Mouse (Mus musculus): ENCODE data around the gene Epn3. TPM values are rescaled to one million over a fixed set of nuclear protein-coding genes. Genes with fewer than 3 reads are reported as not detected.

Epn3 gene
- polyA plus RNA-seq, 1 experiment = 0.05 TPM

DNA sequence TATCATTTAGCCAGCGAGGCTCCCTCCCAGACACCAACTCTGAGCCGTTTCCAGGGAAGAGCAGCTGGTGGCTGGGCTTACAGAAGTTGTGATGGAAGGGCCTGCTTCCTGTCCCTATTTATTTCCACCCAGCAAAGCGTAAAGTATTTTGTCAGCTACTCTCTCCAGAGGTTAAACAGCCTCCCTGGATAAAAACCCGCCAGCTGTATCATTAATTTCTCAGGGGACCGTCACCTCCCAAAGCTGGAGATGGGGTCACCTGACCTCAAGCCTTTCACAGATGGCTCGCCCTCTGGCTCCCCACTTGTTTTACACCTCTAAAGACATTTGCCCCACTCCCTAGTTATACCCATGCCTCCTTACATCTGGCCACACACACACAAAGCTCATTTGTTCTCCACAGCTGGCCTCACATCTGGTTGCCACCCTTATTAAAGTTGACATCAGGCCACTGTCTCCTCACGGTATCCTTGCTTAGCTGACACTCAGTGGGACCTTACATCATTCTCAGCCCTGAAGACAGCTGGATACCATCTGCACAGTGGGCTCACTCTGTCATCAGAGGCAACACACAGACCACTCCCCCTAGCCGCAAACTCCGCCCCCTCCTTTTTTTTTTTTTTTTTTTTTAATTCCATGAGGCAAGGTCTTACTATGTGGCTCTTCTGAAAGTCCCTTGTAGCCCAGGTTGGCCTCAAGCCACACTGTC, 26.6 kb upstream of the Epn3 start:
- Histone ChIP-seq H3K36me3 (ENCODE audit: control insufficient read depth, insufficient read depth) (no peaks in the 10 kb centered on the region), H3K4me2 (ENCODE audit: low read depth) (peak overlapping the region; percentile 21)

GRCm38 (mm10) chr11:94521219-94521843, 21.6 kb upstream of the Epn3 start, which contains the start of gene Mycbpap:
Gene Mycbpap (minus strand): TSS chr11:94521742.
- H3K4me2 ChIP-seq (ENCODE audit: low read depth) = no peak within 1 kb of the TSS
- peaks cover 10% of the 10 kb centered on the region for H3K27me3 ChIP-seq (ENCODE audit: control insufficient read depth, insufficient read depth, insufficient read length)
- no peak within 1 kb of the TSS for H3K4me3 ChIP-seq
- H3ac ChIP-seq (ENCODE audit: control insufficient read depth, insufficient read length) = no peak within 1 kb of the TSS
- H3K36me3 ChIP-seq (ENCODE audit: control insufficient read depth, insufficient read depth) = no peaks in the 10 kb centered on the region
- TF ChIP-seq MYOG (IDR thresholded peaks at IDR 0.05; ENCODE audit: control insufficient read depth in 1 of 3, insufficient read depth in 1 of 3, insufficient read length in 2 of 3, low read depth in 2 of 3) = no peak
- H3K79me2 ChIP-seq (ENCODE audit: control insufficient read depth, insufficient read depth) = no peaks in the 10 kb centered on the region

More for the DNA sequence above, 26.6 kb upstream of the Epn3 start:
- Histone ChIP-seq H3K27me3 (ENCODE audit: control insufficient read depth, insufficient read depth, insufficient read length) (peaks cover 4% of the 10 kb centered on the region), H3ac (ENCODE audit: control insufficient read depth, insufficient read length) (no peak overlapping the region), H3K79me2 (ENCODE audit: control insufficient read depth, insufficient read depth) (no peaks in the 10 kb centered on the region), H3K4me3 (no peak overlapping the region)
- TF ChIP-seq SRF (IDR thresholded peaks at IDR 0.05; ENCODE audit: control insufficient read depth, insufficient read length, low read depth) (no peak), MYOG (IDR thresholded peaks at IDR 0.05; ENCODE audit: control insufficient read depth in 1 of 3, insufficient read depth in 1 of 3, insufficient read length in 2 of 3, low read depth in 2 of 3) (peak in 1 of 3 experiments; percentile 35), REST (IDR thresholded peaks at IDR 0.05; ENCODE audit: insufficient read depth, insufficient read length) (no peak), E2F4 (IDR thresholded peaks at IDR 0.05; ENCODE audit: insufficient read depth) (no peak), MYOD1 (IDR thresholded peaks at IDR 0.05; ENCODE audit: control insufficient read depth in 1 of 3, insufficient read length in 2 of 3, low read depth in 2 of 3) (peak in 1 of 3 experiments; percentile 56)

DNA sequence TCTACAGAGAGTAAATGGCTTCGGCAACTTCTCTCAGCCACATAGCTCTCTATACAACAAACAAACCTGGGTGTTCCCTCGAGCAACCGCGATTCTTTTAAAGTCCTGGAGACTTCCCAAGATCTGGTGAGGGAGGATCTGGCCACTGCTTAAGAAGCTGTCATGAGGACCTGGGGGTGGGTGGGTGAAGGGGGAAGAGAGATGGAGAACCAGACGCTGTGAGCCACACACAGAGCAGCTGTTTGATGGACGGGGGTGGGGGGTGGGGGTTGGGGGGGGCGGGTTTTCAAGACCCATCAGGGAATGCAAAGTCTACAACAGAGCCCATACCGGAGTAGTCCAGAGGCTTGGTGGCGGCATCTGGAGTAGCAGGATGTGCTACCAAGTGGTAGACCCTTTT, 13.7 kb upstream of the Epn3 start:
- H3ac ChIP-seq (ENCODE audit: control insufficient read depth, insufficient read length) = no peak overlapping the region
- TF ChIP-seq TCF12 (IDR thresholded peaks at IDR 0.05; ENCODE audit: insufficient read depth, poor library complexity, severe bottlenecking) = no peak
- no peak for TF ChIP-seq SRF (IDR thresholded peaks at IDR 0.05; ENCODE audit: control insufficient read depth, insufficient read length, low read depth)
- no peak for TF ChIP-seq USF1 (IDR thresholded peaks at IDR 0.05; ENCODE audit: low read depth)
- no peak for TF ChIP-seq REST (IDR thresholded peaks at IDR 0.05; ENCODE audit: insufficient read depth, insufficient read length)
- TF ChIP-seq MYOD1 (IDR thresholded peaks at IDR 0.05; ENCODE audit: control insufficient read depth in 1 of 3, insufficient read length in 2 of 3, low read depth in 2 of 3) = no peak
- TF ChIP-seq TCF3 (IDR thresholded peaks at IDR 0.05; ENCODE audit: insufficient read length, low read depth) = no peak
- TF ChIP-seq POLR2AphosphoS2 (IDR thresholded peaks at IDR 0.05; ENCODE audit: insufficient read length, low read depth) = no peak
- no peak for TF ChIP-seq E2F4 (IDR thresholded peaks at IDR 0.05; ENCODE audit: insufficient read depth)
- no peak for TF ChIP-seq MYOG (IDR thresholded peaks at IDR 0.05; ENCODE audit: control insufficient read depth in 1 of 3, insufficient read depth in 1 of 3, insufficient read length in 2 of 3, low read depth in 2 of 3)
- TF ChIP-seq POLR2A (IDR thresholded peaks at IDR 0.05; ENCODE audit: insufficient read length, low read depth) = no peak
- no peak for TF ChIP-seq MAX (IDR thresholded peaks at IDR 0.05; ENCODE audit: low read depth)
- no peak for TF ChIP-seq CEBPB (IDR thresholded peaks at IDR 0.05; ENCODE audit: insufficient read depth, poor library complexity, severe bottlenecking)
- no peaks in the 10 kb centered on the region for H3K79me2 ChIP-seq (ENCODE audit: control insufficient read depth, insufficient read depth)
- H3K27me3 ChIP-seq (ENCODE audit: control insufficient read depth, insufficient read depth, insufficient read length) = peaks cover 13% of the 10 kb centered on the region
- H3K36me3 ChIP-seq (ENCODE audit: control insufficient read depth, insufficient read depth) = no peaks in the 10 kb centered on the region
- H3K4me2 ChIP-seq (ENCODE audit: low read depth) = no peak overlapping the region
- no peak overlapping the region for H3K4me3 ChIP-seq

- H3K4me2 ChIP-seq (ENCODE audit: low read depth) = no peak overlapping the region
Measured at GRCm38 (mm10) chr11:94508976-94509375, 9.2 kb upstream of the Epn3 start.

GRCm38 (mm10) chr11:94501482-94501881, 1.7 kb upstream of the Epn3 start:
- Histone ChIP-seq H3ac (ENCODE audit: control insufficient read depth, insufficient read length) (no peak overlapping the region), H3K4me2 (ENCODE audit: low read depth) (no peak overlapping the region), H3K4me3 (no peak overlapping the region), H3K36me3 (ENCODE audit: control insufficient read depth, insufficient read depth) (no peaks in the 10 kb centered on the region), H3K79me2 (ENCODE audit: control insufficient read depth, insufficient read depth) (no peaks in the 10 kb centered on the region), H3K27me3 (ENCODE audit: control insufficient read depth, insufficient read depth, insufficient read length) (peaks cover 16% of the 10 kb centered on the region)
- TF ChIP-seq MYOD1 (IDR thresholded peaks at IDR 0.05; ENCODE audit: control insufficient read depth in 1 of 3, insufficient read length in 2 of 3, low read depth in 2 of 3) = no peak
- no peak for TF ChIP-seq E2F4 (IDR thresholded peaks at IDR 0.05; ENCODE audit: insufficient read depth)
- no peak for TF ChIP-seq SRF (IDR thresholded peaks at IDR 0.05; ENCODE audit: control insufficient read depth, insufficient read length, low read depth)
- TF ChIP-seq CEBPB (IDR thresholded peaks at IDR 0.05; ENCODE audit: insufficient read depth, poor library complexity, severe bottlenecking) = no peak
- no peak for TF ChIP-seq TCF3 (IDR thresholded peaks at IDR 0.05; ENCODE audit: insufficient read length, low read depth)

More at GRCm38 (mm10) chr11:94508976-94509375, 9.2 kb upstream of the Epn3 start:
- Histone ChIP-seq H3K79me2 (ENCODE audit: control insufficient read depth, insufficient read depth) (no peaks in the 10 kb centered on the region), H3K4me3 (no peak overlapping the region), H3K27me3 (ENCODE audit: control insufficient read depth, insufficient read depth, insufficient read length) (peaks cover 34% of the 10 kb centered on the region), H3ac (ENCODE audit: control insufficient read depth, insufficient read length) (no peak overlapping the region), H3K36me3 (ENCODE audit: control insufficient read depth, insufficient read depth) (no peaks in the 10 kb centered on the region)
- TF ChIP-seq USF1 (IDR thresholded peaks at IDR 0.05; ENCODE audit: low read depth) = no peak
- TF ChIP-seq REST (IDR thresholded peaks at IDR 0.05; ENCODE audit: insufficient read depth, insufficient read length) = no peak

All from myocyte (in vitro differentiated cells).